Mouse (Mus musculus) midbrain, embryonic 14.5 days (tissue): Measurements from ENCODE around the gene Myo9a. TPM values are rescaled to one million over a fixed set of nuclear protein-coding genes. Genes with fewer than 3 reads are reported as not detected.

Source experiments
- ATAC-seq: fragments of 200-750 bp; cut with Nextera tagmentation; 2 replicates; pipeline ENCODE4 v1.8.0; 2017; ENCODE audit warnings: moderate number of reproducible peaks, moderate library complexity; ENCODE audit not compliant: low FRiP score, low TSS enrichment
- DNase-seq: peaks from one replicate; pipeline ENCODE4 v3.0.0-alpha.2; 2015
- H3K27ac ChIP-seq: fragments of 300-500 bp; sonication (generic); replicated peaks from 2 replicates; pipeline ENCODE4 v1.5.1; 2014; ENCODE audit warnings: mild to moderate bottlenecking, low read depth, low read length, moderate library complexity
- H3K27me3 ChIP-seq: fragments of 300-500 bp; sonication (generic); 2 replicates; pipeline ENCODE4 v1.6.1; 2014; ENCODE audit warnings: low read length, control low read depth, mixed read lengths; ENCODE audit not compliant: control insufficient read depth, insufficient read depth
- H3K36me3 ChIP-seq: fragments of 300-500 bp; sonication (generic); 2 replicates; pipeline ENCODE4 v1.6.1; 2014; ENCODE audit warnings: low read length, control low read depth; ENCODE audit not compliant: control insufficient read depth, insufficient read depth
- H3K4me1 ChIP-seq: fragments of 300-500 bp; sonication (generic); 2 replicates; pipeline ENCODE4 v1.6.1; 2014; ENCODE audit warnings: mild to moderate bottlenecking, antibody characterized with exemption, low read length, control low read depth; ENCODE audit not compliant: control insufficient read depth, insufficient read depth
- H3K4me2 ChIP-seq: fragments of 300-500 bp; sonication (generic); 2 replicates; pipeline ENCODE4 v1.6.1; 2014; ENCODE audit warnings: mild to moderate bottlenecking, low read length, moderate library complexity
- H3K4me3 ChIP-seq: fragments of 300-500 bp; sonication (generic); replicated peaks from 2 replicates; pipeline ENCODE4 v1.5.1; 2014; ENCODE audit warnings: low read depth, low read length
- H3K9ac ChIP-seq: fragments of 300-500 bp; sonication (generic); replicated peaks from 2 replicates; pipeline ENCODE4 v1.6.1; 2014; ENCODE audit warnings: mild to moderate bottlenecking, low read length, moderate library complexity
- H3K9me3 ChIP-seq: fragments of 300-500 bp; sonication (generic); 2 replicates; pipeline ENCODE4 v1.6.1; 2016; ENCODE audit warnings: low read length, control low read depth, mixed read lengths; ENCODE audit not compliant: control insufficient read depth
- WGBS: fragments of 180-500 bp; shearing (Covaris S2); extraction: QIAGEN DNeasy Blood & Tissue Kit; methylation state at CpG from one replicate; pipeline ENCODE4 v1.1.7; 2014; 5-methylcytosine and 5-hydroxymethylcytosine counted together
- polyA plus RNA-seq: library from polyadenylated mRNA; unstranded; fragments of >200 nt; fragmentation: Nextera tagmentation; extraction: Ambion mirVana; gene quantifications from 2 replicates; pipeline ENCODE4 v1.2.1, GENCODE M21; 2014

The Myo9a gene
- polyA plus RNA-seq, 1 experiment from 2014 or later, result 34.0 TPM

DNA sequence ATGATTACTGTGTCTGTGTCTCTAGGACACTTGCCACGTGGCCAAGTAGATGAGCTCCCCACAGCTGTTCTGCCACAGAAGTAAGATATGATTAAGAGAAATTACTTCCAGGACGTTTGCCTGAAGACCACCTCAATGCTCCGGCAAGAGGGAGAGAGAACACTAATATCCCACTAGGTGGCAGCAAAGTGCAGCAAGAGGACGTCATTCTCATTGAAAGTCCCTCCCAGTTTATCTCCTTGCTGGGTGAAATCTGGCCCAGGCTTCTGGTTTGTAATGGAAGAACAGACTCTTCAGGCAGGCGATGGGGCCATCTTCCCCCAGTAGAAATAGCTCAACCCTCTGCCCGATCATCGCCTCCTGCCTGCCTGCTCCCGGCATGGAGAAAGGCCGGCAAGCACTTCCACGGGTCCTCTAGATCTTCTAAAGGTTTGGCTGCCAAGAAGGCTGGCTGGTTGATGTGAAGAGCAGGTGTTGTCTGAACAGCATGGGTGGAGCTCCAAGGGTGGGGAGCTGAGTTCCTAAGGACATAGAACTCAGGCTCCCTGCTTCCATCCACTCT is 27.5 kb upstream of the Myo9a start:
- 21% methylated on average over 10 of the region's 10 CpGs for WGBS
- Histone ChIP-seq H3K27me3 (no peaks in the 10 kb centered on the region), H3K9ac (no peak overlapping the region), H3K4me1 (peaks cover 8% of the 10 kb centered on the region; the same call in 1 of the 2 replicates), H3K4me3 (no peak overlapping the region), H3K9me3 (no peaks in the 10 kb centered on the region), H3K27ac (no peak overlapping the region), H3K36me3 (no peaks in the 10 kb centered on the region), H3K4me2 (peak overlapping the region; percentile 36)
- ATAC-seq (no peak), DNase-seq (peak; percentile 94)

GRCm38 (mm10) chr9:59723791-59724442 is 26.8 kb upstream of the Myo9a start:
- Histone ChIP-seq H3K4me1 (peaks cover 8% of the 10 kb centered on the region; the same call in 1 of the 2 replicates), H3K27ac (no peak overlapping the region), H3K4me3 (no peak overlapping the region), H3K9ac (no peak overlapping the region), H3K27me3 (no peaks in the 10 kb centered on the region), H3K4me2 (no peak overlapping the region), H3K9me3 (no peaks in the 10 kb centered on the region), H3K36me3 (no peaks in the 10 kb centered on the region)
- DNase-seq, result peak; percentile 13
- ATAC-seq, result no peak
- 64% methylated on average over 8 of the region's 8 CpGs for WGBS

GRCm38 (mm10) chr9:59725515-59725914 is 25.2 kb upstream of the Myo9a start:
- no peak overlapping the region for H3K27ac ChIP-seq
- WGBS, result 93% methylated on average over 10 of the region's 10 CpGs
- peaks cover 8% of the 10 kb centered on the region; the same call in 1 of the 2 replicates for H3K4me1 ChIP-seq
- no peak overlapping the region for H3K9ac ChIP-seq
- H3K27me3 ChIP-seq, result no peaks in the 10 kb centered on the region
- H3K4me3 ChIP-seq, result no peak overlapping the region
- no peaks in the 10 kb centered on the region for H3K36me3 ChIP-seq
- ATAC-seq (no peak), DNase-seq (no peak)
- no peak overlapping the region for H3K4me2 ChIP-seq
- H3K9me3 ChIP-seq, result no peaks in the 10 kb centered on the region

DNA sequence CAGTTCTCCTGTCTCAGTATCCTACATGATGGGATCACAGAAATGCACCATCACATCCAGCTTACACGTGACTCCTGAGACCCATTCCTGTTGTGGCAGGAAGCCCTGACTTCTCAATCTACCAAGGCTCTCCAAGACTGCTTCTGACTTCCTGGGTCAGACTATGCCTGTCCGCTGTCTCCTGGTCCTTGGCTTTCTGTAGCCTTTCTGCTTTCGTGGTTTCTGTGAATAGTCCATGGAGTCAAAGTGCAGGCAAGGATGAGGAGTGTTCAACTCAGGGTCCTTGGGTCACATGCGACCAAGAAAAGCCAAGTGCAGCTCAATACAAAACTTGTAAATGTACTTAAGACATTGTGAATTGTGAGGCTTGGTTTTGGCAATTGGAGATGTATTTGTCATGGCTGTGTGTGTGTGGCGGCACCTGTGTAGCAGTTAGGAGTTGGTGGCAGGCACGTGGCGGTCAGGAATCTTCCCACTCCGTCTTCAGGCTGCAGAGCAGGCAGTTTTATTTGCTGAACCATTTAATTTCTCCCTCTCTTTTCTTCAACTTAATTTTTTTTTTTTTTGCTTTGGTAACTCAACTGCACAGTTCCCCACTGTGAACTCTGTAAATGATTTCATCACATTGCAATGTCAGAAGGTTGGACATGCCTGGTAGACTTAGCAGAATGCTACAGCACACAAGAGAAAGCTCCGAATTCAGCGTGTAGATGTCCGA is 23.0 kb upstream of the Myo9a start:
- no peak for DNase-seq
- Histone ChIP-seq H3K36me3 (no peaks in the 10 kb centered on the region), H3K4me1 (peaks cover 8% of the 10 kb centered on the region; the same call in 1 of the 2 replicates), H3K4me2 (no peak overlapping the region), H3K4me3 (no peak overlapping the region), H3K9ac (no peak overlapping the region), H3K27ac (no peak overlapping the region), H3K27me3 (no peaks in the 10 kb centered on the region), H3K9me3 (no peaks in the 10 kb centered on the region)
- ATAC-seq, result no peak
- WGBS, result 90% methylated on average over 11 of the region's 11 CpGs

DNA sequence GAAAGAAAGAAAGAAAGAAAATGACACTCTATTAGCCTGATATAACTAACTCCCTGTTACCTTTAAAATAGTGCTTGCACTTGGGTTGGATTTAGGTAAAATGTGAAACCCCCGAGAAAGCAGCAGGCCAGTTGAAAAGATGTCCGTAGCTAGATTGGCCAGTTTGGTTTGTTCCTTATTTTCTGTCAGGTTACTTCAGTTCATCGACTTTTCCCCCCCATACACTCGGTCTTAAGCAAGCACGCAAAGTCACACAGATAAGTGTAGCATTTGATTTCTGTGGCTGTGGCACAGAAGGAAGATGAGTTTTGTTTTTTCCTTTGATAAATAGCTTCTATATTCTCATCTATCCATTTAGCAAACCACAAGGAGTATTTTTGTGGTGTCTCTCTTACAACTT is 19.6 kb upstream of the Myo9a start:
- DNase-seq (no peak), ATAC-seq (no peak)
- H3K27ac ChIP-seq, result no peak overlapping the region
- no peaks in the 10 kb centered on the region for H3K9me3 ChIP-seq
- no peaks in the 10 kb centered on the region for H3K4me1 ChIP-seq
- no peak overlapping the region for H3K4me2 ChIP-seq
- no peak overlapping the region for H3K9ac ChIP-seq
- H3K27me3 ChIP-seq, result no peaks in the 10 kb centered on the region
- H3K36me3 ChIP-seq, result no peaks in the 10 kb centered on the region
- WGBS, result 91% methylated on average over 5 of the region's 5 CpGs
- no peak overlapping the region for H3K4me3 ChIP-seq

- 0 out of 2 replicates have a peak, but pooled peaks cover 6% of the 10 kb centered on the region for H3K36me3 ChIP-seq
- no peak overlapping the region for H3K4me2 ChIP-seq
- H3K27ac ChIP-seq, result no peak overlapping the region
- no peaks in the 10 kb centered on the region for H3K4me1 ChIP-seq
- no peak for DNase-seq
- no peak for ATAC-seq
- no peak overlapping the region for H3K4me3 ChIP-seq
- no peak overlapping the region for H3K9ac ChIP-seq
- WGBS, result 82% methylated on average over 6 of the region's 6 CpGs
- H3K27me3 ChIP-seq, result no peaks in the 10 kb centered on the region
- H3K9me3 ChIP-seq, result no peaks in the 10 kb centered on the region
These were observed 17.6 kb upstream of the Myo9a start for GRCm38 (mm10) chr9:59733075-59733474.

- Histone ChIP-seq H3K4me1 (no peaks in the 10 kb centered on the region), H3K9ac (no peak overlapping the region), H3K9me3 (no peaks in the 10 kb centered on the region), H3K36me3 (0 out of 2 replicates have a peak, but pooled peaks cover 6% of the 10 kb centered on the region), H3K27ac (no peak overlapping the region), H3K4me2 (no peak overlapping the region), H3K27me3 (no peaks in the 10 kb centered on the region), H3K4me3 (no peak overlapping the region)
- ATAC-seq (no peak), DNase-seq (no peak)
- 79% methylated on average over 4 of the region's 4 CpGs for WGBS
These were observed 15.3 kb upstream of the Myo9a start for GRCm38 (mm10) chr9:59735394-59735793.

DNA sequence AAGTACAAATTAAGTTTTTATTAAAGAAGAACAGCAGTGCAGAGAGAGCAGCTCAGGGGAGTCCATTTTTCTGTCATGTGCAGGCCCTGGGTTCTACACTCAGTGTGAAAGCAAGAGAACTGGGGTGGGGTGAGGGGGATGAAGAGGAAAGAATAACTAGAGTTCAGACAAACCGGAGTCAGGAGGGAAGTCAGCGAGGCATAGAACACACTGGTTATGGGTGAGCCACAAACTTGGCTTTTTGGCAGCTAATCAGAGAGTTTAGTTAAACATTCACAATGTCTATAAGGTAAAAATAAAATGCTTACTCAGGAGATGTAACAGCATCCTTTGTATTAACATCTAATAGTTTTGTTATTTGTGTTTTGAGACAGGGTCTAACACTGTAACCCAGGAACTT is 10.1 kb upstream of the Myo9a start:
- no peaks in the 10 kb centered on the region for H3K27me3 ChIP-seq
- 85% methylated on average over 2 of the region's 2 CpGs for WGBS
- no peak for DNase-seq

More for the DNA sequence above, 10.1 kb upstream of the Myo9a start:
- Histone ChIP-seq H3K4me3 (no peak overlapping the region), H3K4me2 (no peak overlapping the region), H3K4me1 (no peaks in the 10 kb centered on the region), H3K36me3 (0 out of 2 replicates have a peak, but pooled peaks cover 6% of the 10 kb centered on the region), H3K9ac (no peak overlapping the region), H3K27ac (no peak overlapping the region), H3K9me3 (no peaks in the 10 kb centered on the region)
- ATAC-seq, result no peak
